Mouse (Mus musculus) bone marrow macrophage, adult 2 months (primary cell): Measurements from ENCODE around the gene Afap1l2.

Experiments used
- CTCF ChIP-seq: IDR thresholded peaks from 2 replicates; pipeline ENCODE4 v1.5.1; 2012; ENCODE audit warnings: low read depth, mild to moderate bottlenecking, low read length, moderate library complexity
- POLR2A ChIP-seq: IDR thresholded peaks from 2 replicates; pipeline ENCODE4 v1.6.1; 2012; ENCODE audit warnings: mild to moderate bottlenecking, low read depth, low read length, borderline replicate concordance

- no peak for TF ChIP-seq CTCF
- no peak for TF ChIP-seq POLR2A
Observed at GRCm38 (mm10) chr19:57039258-57039657, 31.2 kb upstream of the Afap1l2 start.
